Mouse (Mus musculus) limb, embryonic 12.5 days (tissue): ENCODE results near the gene Pmpca. TPM values are rescaled to one million over a fixed set of nuclear protein-coding genes. Genes with fewer than 3 reads are reported as not detected.

ENCODE experiments used
- ATAC-seq: fragments of 200-750 bp; cut with Nextera tagmentation; 2 replicates; pipeline ENCODE4 v1.8.0; 2017; ENCODE audit warnings: low read depth, moderate TSS enrichment; ENCODE audit not compliant: insufficient number of reproducible peaks, insufficient read depth, low FRiP score, low TSS enrichment
- H3K27ac ChIP-seq: fragments of 300-500 bp; sonication (generic); 2 replicates; pipeline ENCODE4 v1.5.1; 2016; ENCODE audit warnings: mild to moderate bottlenecking, moderate library complexity
- H3K27me3 ChIP-seq: fragments of 300-500 bp; sonication (generic); 2 replicates; pipeline ENCODE4 v1.6.1; 2016; ENCODE audit warnings: mild to moderate bottlenecking, moderate library complexity
- H3K36me3 ChIP-seq: fragments of 300-500 bp; sonication (generic); 2 replicates; pipeline ENCODE4 v1.6.1; 2016; ENCODE audit warnings: mild to moderate bottlenecking, moderate library complexity
- H3K4me1 ChIP-seq: fragments of 300-500 bp; sonication (generic); replicated peaks from 2 replicates; pipeline ENCODE4 v1.6.1; 2016
- H3K4me2 ChIP-seq: fragments of 300-500 bp; sonication (generic); 2 replicates; pipeline ENCODE4 v1.6.1; 2016; ENCODE audit warnings: mild to moderate bottlenecking, moderate library complexity
- H3K4me3 ChIP-seq: fragments of 300-500 bp; sonication (generic); replicated peaks from 2 replicates; pipeline ENCODE4 v1.5.1; 2016; ENCODE audit warnings: mild to moderate bottlenecking
- H3K9ac ChIP-seq: fragments of 300-500 bp; sonication (generic); replicated peaks from 2 replicates; pipeline ENCODE4 v1.6.1; 2016; ENCODE audit warnings: mild to moderate bottlenecking, moderate library complexity
- H3K9me3 ChIP-seq: fragments of 300-500 bp; sonication (generic); 2 replicates; pipeline ENCODE4 v1.6.1; 2016; ENCODE audit warnings: mild to moderate bottlenecking, moderate library complexity
- WGBS: fragments of 180-500 bp; shearing (Covaris S2); methylation state at CpG from one replicate; pipeline ENCODE4 v1.1.7; 2016; 5-methylcytosine and 5-hydroxymethylcytosine counted together
- polyA plus RNA-seq: library from polyadenylated mRNA; unstranded; fragments of >200 nt; fragmentation: Nextera tagmentation; extraction: Ambion mirVana; gene quantifications from 2 replicates; pipeline ENCODE4 v1.2.1, GENCODE M21; 2016

Gene Pmpca
- polyA plus RNA-seq, 1 experiment from 2014 or later, result 116 TPM

DNA sequence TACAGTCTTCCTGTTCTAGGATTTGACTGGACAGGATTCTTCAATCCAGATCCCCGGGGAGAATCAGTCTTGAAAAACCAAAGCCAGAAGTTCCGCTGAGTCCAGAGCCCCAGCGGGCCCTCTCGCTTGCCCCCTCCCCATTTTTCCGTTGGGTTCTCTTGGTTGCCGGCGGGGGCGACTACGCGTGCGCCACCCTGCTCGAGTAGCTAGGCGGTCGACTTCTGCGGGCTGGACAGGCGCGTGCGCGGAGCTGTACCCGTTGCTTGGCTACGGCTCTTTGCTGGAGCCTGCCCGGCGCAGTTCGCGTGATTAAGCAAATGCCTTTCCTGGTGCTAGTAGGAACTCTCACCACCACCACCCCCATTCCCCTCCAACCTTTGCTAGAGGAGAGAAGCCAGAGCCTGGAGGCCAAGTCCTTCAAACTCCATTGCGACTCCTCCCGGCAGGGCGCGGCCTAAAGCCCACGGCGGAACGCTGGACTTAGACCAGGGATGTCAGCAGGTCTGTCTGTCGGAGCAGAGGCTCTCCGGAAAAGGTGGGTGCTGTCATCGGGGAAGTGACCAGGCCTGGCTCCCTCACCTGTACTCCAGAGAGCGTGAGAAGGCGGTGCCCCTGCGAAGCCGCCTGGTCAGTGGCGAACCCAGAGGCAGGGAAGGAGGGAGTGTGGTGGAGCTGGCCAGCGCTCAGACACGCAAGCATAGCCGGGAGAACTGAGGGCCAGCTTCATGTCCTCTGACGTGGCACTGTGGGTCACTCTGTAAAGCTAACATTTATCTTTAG is 56.7 kb downstream of the Pmpca start:
- peak overlapping the region; percentile 84 for H3K27ac ChIP-seq
- H3K9me3 ChIP-seq, result no peaks in the 10 kb centered on the region
- no peaks in the 10 kb centered on the region for H3K27me3 ChIP-seq
- peak overlapping the region; percentile 92 for H3K4me2 ChIP-seq
- peak overlapping the region; percentile 89 for H3K4me3 ChIP-seq
- H3K36me3 ChIP-seq, result peaks cover 11% of the 10 kb centered on the region
- peak; percentile 89 for ATAC-seq
- WGBS, result under 1% methylated on average over 44 of the region's 44 CpGs
- peak overlapping the region; percentile 69 for H3K9ac ChIP-seq
- peaks cover 27% of the 10 kb centered on the region for H3K4me1 ChIP-seq

DNA sequence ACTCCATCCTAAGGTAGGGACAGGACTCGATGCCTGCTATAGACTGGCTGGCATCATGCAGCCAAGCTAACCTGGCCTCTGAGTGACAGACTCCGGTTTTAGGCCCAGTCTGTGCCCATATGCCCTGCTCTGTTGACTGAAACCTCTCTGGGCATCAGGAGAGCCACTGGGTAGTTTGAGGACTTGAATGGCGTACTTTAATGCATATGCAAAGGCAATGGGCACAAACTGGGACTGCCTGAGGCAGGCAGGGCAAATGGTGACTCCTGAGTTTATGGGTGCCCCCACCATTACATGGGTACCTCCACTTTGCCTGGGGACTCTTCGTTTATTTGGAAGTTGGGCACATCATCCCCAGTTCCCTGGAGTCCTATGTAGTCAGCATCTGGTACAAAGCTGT is 57.5 kb downstream of the Pmpca start:
- peak overlapping the region; percentile 69 for H3K9ac ChIP-seq
- 75% methylated on average over 4 of the region's 4 CpGs for WGBS
- no peak for ATAC-seq
- no peak overlapping the region for H3K27ac ChIP-seq
- no peaks in the 10 kb centered on the region for H3K27me3 ChIP-seq
- peaks cover 3% of the 10 kb centered on the region for H3K36me3 ChIP-seq
- H3K4me1 ChIP-seq, result peaks cover 27% of the 10 kb centered on the region
- H3K4me3 ChIP-seq, result peak overlapping the region; percentile 89
- H3K4me2 ChIP-seq, result peak overlapping the region; percentile 92
- H3K9me3 ChIP-seq, result no peaks in the 10 kb centered on the region

Other genes starting within 250 kb of the Pmpca start
- gene Lhx3, start 181.1 kb upstream of the Pmpca start, polyA plus RNA-seq, result not detected in 2 replicates
- gene Qsox2, start 151.8 kb upstream of the Pmpca start, polyA plus RNA-seq, result 16.1 TPM in 2 replicates
- not detected in 2 replicates for gene Ccdc187, start 94.8 kb upstream of the Pmpca start, polyA plus RNA-seq
- gene Gpsm1, start 73.8 kb upstream of the Pmpca start, polyA plus RNA-seq, result 73.4 and 74.1 TPM in 2 replicates
- 32.2 and 32.5 TPM in 2 replicates for gene Dnlz, start 37.2 kb upstream of the Pmpca start, polyA plus RNA-seq
- 0.50 and 0.51 TPM in 2 replicates for gene Card9, start 28.4 kb upstream of the Pmpca start, polyA plus RNA-seq
- gene Snapc4, start 8.7 kb upstream of the Pmpca start, polyA plus RNA-seq, result 36.7 and 39.4 TPM in 2 replicates
- gene Entr1, start within 50 bp of the Pmpca start, polyA plus RNA-seq, result 170 TPM in 2 replicates
- gene Inpp5e, start 19.9 kb downstream of the Pmpca start, polyA plus RNA-seq, result 29.1 and 30.3 TPM in 2 replicates
- 25.6 and 33.0 TPM in 2 replicates for gene Sec16a, start 55.9 kb downstream of the Pmpca start, polyA plus RNA-seq
- 13.7 and 14.0 TPM in 2 replicates for gene Notch1, start 127.3 kb downstream of the Pmpca start, polyA plus RNA-seq
- 77.4 and 82.1 TPM in 2 replicates for gene Egfl7, start 190.7 kb downstream of the Pmpca start, polyA plus RNA-seq
- 0.31 TPM in 1 of 2 replicates, not detected in the other for gene Gm20532, start 197.3 kb downstream of the Pmpca start, polyA plus RNA-seq
- 17.1 and 18.4 TPM in 2 replicates for gene Agpat2, start 215.1 kb downstream of the Pmpca start, polyA plus RNA-seq
- gene Fam69b, start 239.1 kb downstream of the Pmpca start, polyA plus RNA-seq, result 61.7 and 66.3 TPM in 2 replicates